Mouse (Mus musculus) embryonic facial prominence, embryonic 11.5 days (tissue): ENCODE measurements around the gene Plekha4. TPM values are rescaled to one million over a fixed set of nuclear protein-coding genes. Genes with fewer than 3 reads are reported as not detected.
"Not testable (repeated sequence)": the region's sequence is repeated elsewhere in the genome, so short reads cannot be mapped to it uniquely, and the experiment has no call there.

Source experiments
- ATAC-seq: fragments of 200-750 bp; cut with Nextera tagmentation; replicated peaks from 2 replicates; pipeline ENCODE4 v1.8.0; 2017; ENCODE audit warnings: low read depth; ENCODE audit not compliant: insufficient number of reproducible peaks, low FRiP score, low TSS enrichment
- DNase-seq: peaks from one replicate; pipeline ENCODE4 v3.0.0-alpha.2; 2015; ENCODE audit warnings: low spot score
- H3K27ac ChIP-seq: fragments of 300-500 bp; sonication (generic); replicated peaks from 2 replicates; pipeline ENCODE4 v1.5.1; 2014; ENCODE audit warnings: mild to moderate bottlenecking, low read depth, low read length, control low read depth
- H3K27me3 ChIP-seq: fragments of 300-500 bp; sonication (generic); 2 replicates; pipeline ENCODE4 v1.6.1; 2014; ENCODE audit warnings: mild to moderate bottlenecking, low read length, moderate library complexity, mixed read lengths; ENCODE audit not compliant: control insufficient read depth, insufficient read depth
- H3K36me3 ChIP-seq: fragments of 300-500 bp; sonication (generic); replicated peaks from 2 replicates; pipeline ENCODE4 v1.6.1; 2014; ENCODE audit warnings: low read depth, mild to moderate bottlenecking, low read length, moderate library complexity, mixed read lengths; ENCODE audit not compliant: control insufficient read depth, insufficient read depth
- H3K4me1 ChIP-seq: fragments of 300-500 bp; sonication (generic); 2 replicates; pipeline ENCODE4 v1.6.1; 2014; ENCODE audit warnings: low read length, mixed read lengths; ENCODE audit not compliant: control insufficient read depth, insufficient read depth
- H3K4me2 ChIP-seq: fragments of 300-500 bp; sonication (generic); 2 replicates; pipeline ENCODE4 v1.6.1; 2014; ENCODE audit warnings: low read depth, mild to moderate bottlenecking, control low read depth, low read length, moderate library complexity
- H3K4me3 ChIP-seq: fragments of 300-500 bp; sonication (generic); 2 replicates; pipeline ENCODE4 v1.5.1; 2014; ENCODE audit warnings: low read depth, low read length, control low read depth
- H3K9ac ChIP-seq: fragments of 300-500 bp; sonication (generic); replicated peaks from 2 replicates; pipeline ENCODE4 v1.6.1; 2014; ENCODE audit warnings: mild to moderate bottlenecking, control low read depth, low read length
- H3K9me3 ChIP-seq: fragments of 300-500 bp; sonication (generic); replicated peaks from 2 replicates; pipeline ENCODE4 v1.6.1; 2016; ENCODE audit warnings: mild to moderate bottlenecking, low read length, inconsistent platforms, mixed read lengths; ENCODE audit not compliant: control insufficient read depth
- WGBS: fragments of 180-500 bp; shearing (Covaris S2); extraction: QIAGEN DNeasy Blood & Tissue Kit; methylation state at CpG from one replicate; pipeline ENCODE4 v1.1.7; 2014; 5-methylcytosine and 5-hydroxymethylcytosine counted together
- polyA plus RNA-seq: library from polyadenylated mRNA; unstranded; fragments of >200 nt; fragmentation: Nextera tagmentation; extraction: Ambion mirVana; gene quantifications from 2 replicates; pipeline ENCODE4 v1.2.1, GENCODE M21; 2014

Gene Plekha4
- polyA plus RNA-seq, 1 experiment from 2014 or later: 0.62 TPM

DNA sequence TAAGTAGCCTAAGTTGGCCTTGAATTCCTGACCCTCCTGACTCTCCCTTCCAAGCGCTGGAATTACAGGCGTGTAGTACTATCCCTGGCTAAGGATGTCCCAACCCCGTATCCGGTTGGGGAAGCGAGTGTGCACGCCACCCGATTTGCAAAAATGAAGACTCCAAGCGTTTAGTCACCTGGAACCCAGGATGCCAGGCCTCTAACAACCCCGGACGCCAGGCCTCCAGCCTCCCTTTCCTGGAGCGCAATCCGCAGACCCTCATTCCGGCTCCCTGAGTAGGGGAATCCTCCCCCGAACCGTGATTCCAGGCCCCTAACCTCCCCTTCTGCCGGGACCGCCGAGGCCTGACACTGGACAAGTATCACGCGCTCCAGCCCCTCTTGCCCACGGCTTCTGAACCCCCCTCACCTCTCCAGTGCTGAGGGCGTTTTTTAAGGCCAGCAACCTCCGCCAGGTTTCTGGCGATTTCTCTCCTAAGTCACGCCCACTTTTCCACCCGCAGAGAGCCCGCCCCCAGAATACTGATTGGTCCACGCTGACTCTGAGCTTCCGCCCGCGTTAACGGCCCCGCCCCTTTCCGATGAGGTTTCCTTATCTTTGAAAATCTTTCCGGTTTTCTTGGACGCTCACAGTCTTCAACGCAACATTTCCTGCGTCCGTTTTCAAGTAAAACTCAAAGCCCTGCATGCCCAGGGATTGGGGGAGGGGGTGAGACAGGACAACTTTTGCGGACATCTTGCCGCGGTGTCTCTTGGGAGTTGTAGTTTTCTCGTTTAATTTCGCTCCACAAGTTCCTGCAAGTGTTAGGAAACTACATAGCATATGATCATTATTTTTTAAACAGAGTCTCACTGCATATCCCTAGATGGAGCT is 16.0 kb upstream of the Plekha4 start, which contains the start of gene Nucb1:
Gene Nucb1 (minus strand): TSS at position 495 of the 876 bp plus-strand sequence.
- DNase-seq (peak; percentile 97), ATAC-seq (peak; percentile 82)
- Histone ChIP-seq H3K4me3 (peak within 1 kb of the TSS; percentile 46), H3K9me3 (no peaks in the 10 kb centered on the region), H3K36me3 (no peaks in the 10 kb centered on the region), H3K27me3 (no peaks in the 10 kb centered on the region), H3K4me2 (peak within 1 kb of the TSS; percentile 81), H3K9ac (peak within 1 kb of the TSS; percentile 53), H3K27ac (peak within 1 kb of the TSS; percentile 45), H3K4me1 (peaks cover 4% of the 10 kb centered on the region)
- WGBS: under 1% methylated on average over 44 of the region's 44 CpGs

DNA sequence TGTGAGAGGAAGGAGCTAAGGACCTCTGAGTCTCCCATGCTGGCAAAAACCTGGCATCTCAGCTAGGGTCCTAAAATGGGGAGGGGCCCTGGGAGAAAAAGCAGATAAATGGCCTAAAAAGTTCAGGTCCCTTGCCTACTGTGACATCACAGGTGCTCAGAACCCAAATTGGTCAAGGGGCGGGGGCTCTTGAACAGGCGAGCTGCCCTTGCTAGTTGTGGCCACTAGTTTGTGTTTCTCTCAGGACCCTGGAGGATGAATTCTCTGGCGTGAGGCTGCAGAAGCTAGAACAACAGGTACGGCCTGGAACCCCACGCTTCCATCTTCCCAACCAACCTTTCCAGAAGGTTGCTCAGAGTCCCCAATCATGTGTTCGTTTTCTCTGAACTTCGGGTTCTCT is 11.7 kb upstream of the Plekha4 start:
- Histone ChIP-seq H3K9ac (no peak overlapping the region), H3K9me3 (no peaks in the 10 kb centered on the region), H3K4me1 (peaks cover 4% of the 10 kb centered on the region), H3K4me3 (no peak overlapping the region), H3K27ac (no peak overlapping the region), H3K4me2 (no peak overlapping the region), H3K27me3 (no peaks in the 10 kb centered on the region), H3K36me3 (no peaks in the 10 kb centered on the region)
- DNase-seq (no peak), ATAC-seq (no peak)
- WGBS: 82% methylated on average over 7 of the region's 7 CpGs

DNA sequence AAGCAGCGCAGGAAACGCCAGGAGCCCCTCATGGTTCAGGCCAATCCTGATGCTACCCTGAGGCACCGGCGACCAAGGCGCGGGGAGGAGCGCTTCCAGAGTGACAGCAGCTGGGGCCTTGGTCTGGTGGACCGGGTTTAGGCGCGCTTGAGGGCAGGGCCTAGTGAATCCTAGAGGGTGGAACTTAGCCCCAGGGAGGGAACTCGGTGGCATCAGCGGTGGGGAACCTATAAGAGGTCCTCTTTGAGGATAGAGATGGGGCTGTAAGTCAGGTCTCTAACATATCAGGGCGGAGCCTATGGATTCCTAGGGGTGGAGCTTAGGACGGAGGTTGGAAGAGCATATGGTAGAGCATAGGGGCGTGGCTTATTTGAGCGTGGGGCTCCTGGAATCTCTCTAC is 10.7 kb upstream of the Plekha4 start:
- ATAC-seq (peak; percentile 27; the same call in 1 of the 2 replicates), DNase-seq (peak; percentile 51)
- Histone ChIP-seq H3K4me2 (no peak overlapping the region), H3K36me3 (no peaks in the 10 kb centered on the region), H3K9me3 (no peaks in the 10 kb centered on the region), H3K27me3 (no peaks in the 10 kb centered on the region), H3K4me1 (peaks cover 2% of the 10 kb centered on the region), H3K4me3 (no peak overlapping the region), H3K27ac (no peak overlapping the region), H3K9ac (peak overlapping the region; percentile 23; the same call in 1 of the 2 replicates)
- WGBS: 16% methylated on average over 16 of the region's 16 CpGs

DNA sequence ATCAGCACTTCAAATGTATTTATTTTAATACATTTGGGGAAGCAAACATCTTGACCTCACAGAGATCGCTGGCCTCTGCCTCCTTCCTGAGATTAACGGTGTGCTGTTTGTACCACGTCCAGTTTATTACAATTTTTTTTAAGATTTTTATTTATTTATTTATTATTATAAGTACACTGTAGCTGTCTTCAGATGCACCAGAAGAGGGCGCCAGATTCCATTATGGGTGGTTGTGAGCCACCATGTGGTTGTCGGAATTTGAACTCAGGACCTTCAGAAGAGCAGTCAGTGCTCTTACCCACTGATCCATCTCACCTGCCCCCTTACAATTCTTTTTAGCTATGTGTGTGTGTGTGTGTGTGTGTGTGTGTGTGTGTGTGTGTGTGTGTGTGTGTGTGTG is 9.3 kb upstream of the Plekha4 start:
- H3K27me3 ChIP-seq, H3K9ac ChIP-seq, ATAC-seq, H3K27ac ChIP-seq, H3K4me3 ChIP-seq, H3K36me3 ChIP-seq, H3K4me2 ChIP-seq, DNase-seq, H3K9me3 ChIP-seq, H3K4me1 ChIP-seq: not testable (repeated sequence)
- 71% methylated on average over 5 of the region's 5 CpGs for WGBS

DNA sequence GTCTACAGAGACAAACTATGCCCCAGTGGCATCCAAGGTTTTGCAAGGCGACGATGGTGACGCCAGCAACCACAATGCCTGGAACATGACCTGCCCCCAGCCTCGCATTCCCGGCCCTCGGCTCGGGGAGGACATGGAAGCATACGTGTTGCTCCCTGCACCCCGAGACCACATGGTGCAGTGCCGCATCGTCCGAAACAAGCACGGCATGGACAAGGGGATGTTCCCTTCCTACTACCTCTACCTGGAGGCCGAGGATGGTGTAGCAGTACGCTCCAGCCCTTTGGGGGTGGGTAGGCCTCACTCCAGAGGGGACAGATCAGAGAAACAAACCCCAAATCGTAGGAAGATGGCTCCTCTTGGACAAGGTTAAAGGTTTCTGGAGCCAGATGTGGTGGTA is 7.5 kb upstream of the Plekha4 start:
- no peak for DNase-seq
- ATAC-seq: no peak
- Histone ChIP-seq H3K27me3 (no peaks in the 10 kb centered on the region), H3K4me2 (no peak overlapping the region), H3K4me3 (no peak overlapping the region), H3K36me3 (no peaks in the 10 kb centered on the region), H3K27ac (no peak overlapping the region), H3K4me1 (peaks cover 2% of the 10 kb centered on the region), H3K9ac (no peak overlapping the region), H3K9me3 (no peaks in the 10 kb centered on the region)
- 92% methylated on average over 16 of the region's 16 CpGs for WGBS

DNA sequence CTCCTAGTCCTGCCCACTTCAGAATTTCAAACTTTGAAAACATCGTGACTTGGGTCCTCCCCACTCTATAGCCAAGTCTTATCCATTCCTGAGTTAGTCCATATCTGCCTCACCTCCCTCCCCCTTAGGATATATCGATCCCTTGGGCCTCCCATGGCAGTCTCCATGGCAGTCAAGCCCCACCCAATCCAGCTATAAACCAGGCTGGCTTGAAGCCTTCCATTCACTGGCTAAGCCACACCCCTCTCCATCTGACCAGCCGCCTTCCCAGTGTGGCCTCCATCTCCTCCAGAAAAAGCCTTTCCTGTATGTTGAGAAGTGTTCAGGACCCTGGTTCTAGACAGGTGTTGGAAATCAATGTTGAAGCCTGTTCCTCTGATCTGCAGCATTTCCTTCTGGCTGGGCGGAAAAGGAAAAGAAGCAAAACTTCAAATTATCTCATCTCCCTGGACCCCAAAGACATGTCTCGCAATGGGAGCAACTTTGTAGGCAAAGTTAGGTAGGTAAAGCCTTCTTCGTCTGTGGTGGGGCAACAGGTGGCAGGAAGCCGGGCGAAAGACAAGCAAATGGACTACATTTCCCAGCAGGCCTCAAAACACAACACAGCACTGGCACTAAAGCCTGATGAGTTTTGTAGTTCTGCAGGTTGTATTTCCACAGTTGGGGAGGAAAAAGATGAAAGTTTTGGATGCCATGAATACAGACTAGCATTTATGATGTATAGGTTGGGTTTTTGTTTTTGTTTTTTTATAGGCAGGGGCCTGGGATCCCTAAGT is 6.6 kb upstream of the Plekha4 start:
- Histone ChIP-seq H3K36me3 (no peaks in the 10 kb centered on the region), H3K4me1 (peaks cover 2% of the 10 kb centered on the region), H3K9ac (no peak overlapping the region), H3K9me3 (no peaks in the 10 kb centered on the region), H3K4me2 (no peak overlapping the region), H3K4me3 (no peak overlapping the region), H3K27ac (no peak overlapping the region), H3K27me3 (no peaks in the 10 kb centered on the region)
- no peak for DNase-seq
- no peak for ATAC-seq
- 75% methylated on average over 8 of the region's 8 CpGs for WGBS

DNA sequence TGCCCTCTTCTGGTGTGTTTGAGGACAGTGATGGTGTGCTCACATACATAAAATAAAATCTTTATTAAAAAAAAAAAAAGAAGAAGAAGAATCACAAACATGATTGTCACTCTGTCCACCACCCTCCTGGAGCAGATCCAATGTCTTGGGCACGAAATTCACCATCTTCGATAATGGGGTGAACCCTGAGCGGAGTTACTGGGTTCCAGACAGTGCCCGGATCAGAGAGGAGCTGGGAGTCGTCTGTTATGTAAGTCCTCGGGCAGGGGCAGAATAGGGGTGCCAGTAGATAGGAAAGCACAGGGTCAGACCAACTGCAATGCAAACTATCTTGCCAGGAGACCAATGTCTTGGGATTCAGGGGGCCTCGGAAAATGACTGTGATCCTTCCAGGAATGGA is 5.5 kb upstream of the Plekha4 start:
- Histone ChIP-seq H3K4me3 (no peak overlapping the region), H3K27me3 (no peaks in the 10 kb centered on the region), H3K4me1 (no peaks in the 10 kb centered on the region), H3K27ac (no peak overlapping the region), H3K4me2 (no peak overlapping the region), H3K9ac (no peak overlapping the region), H3K36me3 (no peaks in the 10 kb centered on the region), H3K9me3 (no peaks in the 10 kb centered on the region)
- WGBS: 94% methylated on average over 7 of the region's 7 CpGs
- no peak for DNase-seq
- ATAC-seq: no peak
